Mouse (Mus musculus) neural tube, embryonic 11.5 days (tissue): ENCODE results near the gene Mapk7. TPM values are rescaled to one million over a fixed set of nuclear protein-coding genes. Genes with fewer than 3 reads are reported as not detected.

Experiments
- ATAC-seq: fragments of 200-750 bp; cut with Nextera tagmentation; 2 replicates; pipeline ENCODE4 v1.8.0; 2017; ENCODE audit warnings: moderate number of reproducible peaks, mild to moderate bottlenecking, moderate TSS enrichment, moderate library complexity; ENCODE audit not compliant: insufficient read depth, low FRiP score, low TSS enrichment
- DNase-seq: peaks from one replicate; pipeline ENCODE4 v3.0.0-alpha.2; 2015; ENCODE audit warnings: low spot score
- H3K27ac ChIP-seq: fragments of 300-500 bp; sonication (generic); 2 replicates; pipeline ENCODE4 v1.5.1; 2014; ENCODE audit warnings: low read depth, mild to moderate bottlenecking, low read length
- H3K27me3 ChIP-seq: fragments of 300-500 bp; sonication (generic); 2 replicates; pipeline ENCODE4 v1.6.1; 2014; ENCODE audit warnings: mild to moderate bottlenecking, low read length, mixed read lengths; ENCODE audit not compliant: control insufficient read depth, insufficient read depth
- H3K36me3 ChIP-seq: fragments of 300-500 bp; sonication (generic); 2 replicates; pipeline ENCODE4 v1.6.1; 2014; ENCODE audit warnings: mild to moderate bottlenecking, low read length, moderate library complexity, mixed read lengths; ENCODE audit not compliant: control insufficient read depth, insufficient read depth
- H3K4me1 ChIP-seq: fragments of 300-500 bp; sonication (generic); 2 replicates; pipeline ENCODE4 v1.6.1; 2014; ENCODE audit warnings: low read length, mixed read lengths; ENCODE audit not compliant: control insufficient read depth, insufficient read depth
- H3K4me2 ChIP-seq: fragments of 300-500 bp; sonication (generic); 2 replicates; pipeline ENCODE4 v1.6.1; 2014; ENCODE audit warnings: low read depth, mild to moderate bottlenecking, moderate library complexity
- H3K4me3 ChIP-seq: fragments of 300-500 bp; sonication (generic); 2 replicates; pipeline ENCODE4 v1.5.1; 2014; ENCODE audit warnings: low read depth, low read length
- H3K9ac ChIP-seq: fragments of 300-500 bp; sonication (generic); 2 replicates; pipeline ENCODE4 v1.6.1; 2014; ENCODE audit warnings: mild to moderate bottlenecking, low read length
- H3K9me3 ChIP-seq: fragments of 300-500 bp; sonication (generic); 2 replicates; pipeline ENCODE4 v1.6.1; 2016; ENCODE audit warnings: low read length; ENCODE audit not compliant: control insufficient read depth
- WGBS: fragments of 180-500 bp; shearing (Covaris S2); extraction: QIAGEN DNeasy Blood & Tissue Kit; methylation state at CpG from one replicate; pipeline ENCODE4 v1.1.7; 2014; 5-methylcytosine and 5-hydroxymethylcytosine counted together
- polyA plus RNA-seq: library from polyadenylated mRNA; unstranded; fragments of >200 nt; fragmentation: Nextera tagmentation; extraction: Ambion mirVana; gene quantifications from 2 replicates; pipeline ENCODE4 v1.2.1, GENCODE M21; 2014

Mapk7 gene
- polyA plus RNA-seq, 1 experiment from 2014 or later = 76.7 TPM

DNA sequence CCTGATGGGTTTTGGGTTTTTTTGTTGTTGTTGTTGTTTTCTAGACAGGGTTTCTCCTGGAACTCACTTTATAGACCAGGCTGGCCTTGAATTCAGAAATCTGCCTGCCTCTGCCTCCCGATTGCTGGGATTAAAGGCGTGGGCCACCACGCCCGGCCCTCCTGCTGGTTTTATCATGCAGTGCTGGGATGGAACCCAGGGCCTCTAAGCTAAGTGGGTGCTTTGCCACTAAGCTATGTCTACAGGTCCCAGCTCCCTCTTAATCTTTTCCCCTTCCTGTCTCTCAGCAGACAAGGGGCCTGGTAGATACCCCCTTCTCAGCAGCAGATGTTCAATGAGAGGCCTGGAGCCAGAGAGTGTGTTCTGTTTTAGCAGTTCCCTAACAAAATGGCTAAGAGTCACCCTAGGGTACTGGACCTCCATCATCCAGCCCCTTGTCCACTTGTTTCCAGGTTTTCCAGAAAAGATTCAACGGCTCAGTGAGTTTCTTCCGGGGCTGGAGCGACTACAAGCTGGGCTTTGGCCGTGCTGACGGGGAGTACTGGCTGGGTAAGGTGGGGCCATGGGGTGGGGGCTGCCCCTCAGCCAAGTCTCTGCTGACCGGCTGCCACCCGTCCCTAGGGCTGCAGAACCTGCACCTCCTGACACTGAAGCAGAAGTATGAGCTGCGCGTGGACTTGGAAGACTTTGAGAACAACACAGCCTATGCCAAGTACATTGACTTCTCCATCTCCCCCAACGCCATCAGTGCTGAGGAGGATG is 7.6 kb downstream of the Mapk7 start:
- H3K9ac ChIP-seq = peak overlapping the region; percentile 14; the same call in 1 of the 2 replicates
- 92% methylated on average over 14 of the region's 14 CpGs for WGBS
- H3K4me1 ChIP-seq = peaks cover 16% of the 10 kb centered on the region
- H3K36me3 ChIP-seq = peaks cover 22% of the 10 kb centered on the region
- no peak overlapping the region for H3K27ac ChIP-seq
- no peak for ATAC-seq
- DNase-seq = no peak
- peak overlapping the region; percentile 41 for H3K4me2 ChIP-seq
- no peaks in the 10 kb centered on the region for H3K9me3 ChIP-seq
- no peaks in the 10 kb centered on the region for H3K27me3 ChIP-seq
- peak overlapping the region; percentile 24; the same call in 1 of the 2 replicates for H3K4me3 ChIP-seq

DNA sequence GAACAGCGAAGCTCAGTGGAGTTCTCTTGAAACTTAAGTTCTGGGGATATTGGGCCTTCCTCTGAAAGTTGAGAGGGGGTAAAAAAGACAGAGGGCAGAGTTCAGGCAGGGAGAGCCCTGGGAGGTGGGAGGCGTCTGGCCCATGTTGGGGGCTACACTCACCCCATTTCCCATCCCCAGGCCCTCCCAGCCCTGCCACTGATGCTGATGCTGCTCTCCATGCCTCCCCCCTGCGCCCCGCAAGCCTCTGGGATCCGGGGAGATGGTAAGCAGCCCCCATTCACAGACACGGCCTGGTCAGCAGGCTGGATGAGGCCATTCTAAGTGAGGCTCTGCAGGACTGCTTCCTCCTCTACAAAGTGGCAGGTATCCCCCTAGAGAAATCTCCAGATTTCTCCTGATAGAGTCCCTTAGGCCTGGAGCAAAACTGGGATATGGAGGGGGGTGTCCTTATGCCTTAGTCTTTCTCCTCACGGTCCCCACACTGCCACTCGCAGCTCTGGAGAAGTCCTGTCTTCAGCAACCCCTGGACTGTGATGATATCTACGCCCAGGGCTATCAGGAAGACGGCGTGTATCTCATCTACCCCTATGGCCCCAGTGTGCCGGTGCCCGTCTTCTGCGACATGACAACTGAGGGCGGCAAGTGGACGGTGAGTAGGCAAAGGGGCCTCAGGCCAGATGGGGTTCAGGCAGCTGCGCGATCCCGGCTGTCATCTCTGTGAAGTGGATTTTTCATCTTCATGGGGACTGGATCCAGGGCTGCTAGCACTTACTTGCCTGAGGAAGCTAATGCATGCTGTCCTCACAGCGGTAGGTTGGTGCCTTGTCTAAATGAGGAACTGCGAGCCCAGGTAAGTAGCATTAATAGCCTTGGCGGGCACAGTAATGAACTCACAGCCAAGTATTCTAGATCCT is 8.4 kb downstream of the Mapk7 start:
- Histone ChIP-seq H3K4me1 (peaks cover 16% of the 10 kb centered on the region), H3K27ac (peak overlapping the region; percentile 97), H3K4me2 (peak overlapping the region; percentile 41), H3K27me3 (no peaks in the 10 kb centered on the region), H3K9me3 (no peaks in the 10 kb centered on the region), H3K9ac (peak overlapping the region; percentile 39), H3K36me3 (peaks cover 18% of the 10 kb centered on the region), H3K4me3 (peak overlapping the region; percentile 24)
- DNase-seq = no peak
- WGBS = 59% methylated on average over 22 of the region's 22 CpGs
- no peak for ATAC-seq

DNA sequence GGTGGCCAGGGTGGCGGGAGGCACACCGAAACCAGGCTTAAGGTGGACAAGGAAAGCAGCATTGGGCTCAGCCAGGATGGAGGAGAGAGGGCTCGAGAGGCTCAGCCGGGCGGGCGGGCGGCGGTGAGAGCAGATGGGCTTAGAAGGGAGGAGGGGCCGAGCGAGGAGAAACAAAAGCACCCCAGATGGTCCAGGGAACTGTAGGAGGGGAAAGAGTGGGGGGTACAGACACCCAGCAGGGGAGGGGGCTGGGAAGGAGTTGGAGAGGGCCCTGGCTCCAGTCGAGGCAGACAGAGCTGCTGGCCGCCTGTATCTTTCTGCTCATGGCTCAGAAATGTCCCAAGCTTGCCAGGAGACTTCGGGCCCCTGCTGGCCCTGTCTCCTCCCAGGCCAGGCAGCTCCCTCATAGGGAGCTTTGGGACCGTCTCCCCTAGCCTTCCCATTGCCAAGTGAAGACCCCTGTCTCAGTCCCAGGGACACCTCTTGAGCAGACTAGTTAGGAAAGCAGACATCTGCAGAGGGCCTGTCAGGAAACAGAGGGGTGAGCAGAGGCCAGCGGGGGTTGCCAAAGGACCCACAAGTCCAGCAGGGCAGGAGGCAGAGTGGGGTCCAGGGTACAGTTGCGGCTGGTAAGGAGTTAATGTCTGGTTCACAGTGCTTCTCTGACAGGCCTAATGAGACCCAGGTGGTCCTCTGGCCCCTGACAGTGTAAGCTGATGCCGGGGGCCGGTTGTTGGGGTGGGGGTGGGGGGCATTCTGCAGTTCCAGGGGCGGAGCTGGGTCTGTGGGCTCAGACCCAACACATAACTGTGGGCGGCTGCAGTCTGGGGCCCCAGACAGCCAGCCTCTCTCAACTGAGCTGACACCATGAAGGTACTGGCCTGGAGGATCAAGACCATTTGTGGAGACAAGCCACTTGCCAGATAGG is 9.3 kb downstream of the Mapk7 start, which contains the start of gene Mfap4:
Gene Mfap4, plus strand, starts transcription at position 819 of the 928 bp plus-strand sequence.
- H3K27ac ChIP-seq = peak within 1 kb of the TSS; percentile 97
- H3K27me3 ChIP-seq = no peaks in the 10 kb centered on the region
- H3K4me3 ChIP-seq = peak within 1 kb of the TSS; percentile 24
- peak within 1 kb of the TSS; percentile 41 for H3K4me2 ChIP-seq
- peak; percentile 87 for ATAC-seq
- H3K9ac ChIP-seq = peak within 1 kb of the TSS; percentile 59
- H3K9me3 ChIP-seq = no peaks in the 10 kb centered on the region
- WGBS = 8% methylated on average over 20 of the region's 20 CpGs
- peaks cover 12% of the 10 kb centered on the region for H3K36me3 ChIP-seq
- peak; percentile 75 for DNase-seq
- H3K4me1 ChIP-seq = peaks cover 16% of the 10 kb centered on the region

DNA sequence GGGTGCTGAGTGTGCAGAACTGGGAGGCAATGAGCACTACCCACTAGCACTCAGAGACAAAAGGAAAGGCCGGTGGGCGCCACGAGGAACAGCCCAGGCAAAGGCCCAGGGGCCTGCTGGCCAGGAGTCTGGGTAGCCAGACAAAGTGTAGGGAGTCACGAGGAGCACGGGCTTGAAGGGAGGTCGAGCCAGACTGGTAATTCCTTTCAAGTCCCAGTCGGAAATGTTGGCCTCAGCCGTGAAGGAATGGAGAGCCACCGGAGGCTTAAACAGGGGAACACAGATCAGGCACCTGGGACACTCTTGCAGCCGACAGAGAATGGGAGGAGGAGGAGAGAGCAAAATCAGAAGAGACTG is 10.0 kb downstream of the Mapk7 start:
- Histone ChIP-seq H3K27ac (peak overlapping the region; percentile 97), H3K9ac (peak overlapping the region; percentile 59), H3K4me3 (no peak overlapping the region), H3K27me3 (no peaks in the 10 kb centered on the region), H3K9me3 (no peaks in the 10 kb centered on the region), H3K36me3 (peaks cover 5% of the 10 kb centered on the region), H3K4me2 (peak overlapping the region; percentile 41; the same call in 1 of the 2 replicates), H3K4me1 (peaks cover 16% of the 10 kb centered on the region)
- ATAC-seq = peak; percentile 24; the same call in 1 of the 2 replicates
- no peak for DNase-seq
- 12% methylated on average over 10 of the region's 10 CpGs for WGBS

DNA sequence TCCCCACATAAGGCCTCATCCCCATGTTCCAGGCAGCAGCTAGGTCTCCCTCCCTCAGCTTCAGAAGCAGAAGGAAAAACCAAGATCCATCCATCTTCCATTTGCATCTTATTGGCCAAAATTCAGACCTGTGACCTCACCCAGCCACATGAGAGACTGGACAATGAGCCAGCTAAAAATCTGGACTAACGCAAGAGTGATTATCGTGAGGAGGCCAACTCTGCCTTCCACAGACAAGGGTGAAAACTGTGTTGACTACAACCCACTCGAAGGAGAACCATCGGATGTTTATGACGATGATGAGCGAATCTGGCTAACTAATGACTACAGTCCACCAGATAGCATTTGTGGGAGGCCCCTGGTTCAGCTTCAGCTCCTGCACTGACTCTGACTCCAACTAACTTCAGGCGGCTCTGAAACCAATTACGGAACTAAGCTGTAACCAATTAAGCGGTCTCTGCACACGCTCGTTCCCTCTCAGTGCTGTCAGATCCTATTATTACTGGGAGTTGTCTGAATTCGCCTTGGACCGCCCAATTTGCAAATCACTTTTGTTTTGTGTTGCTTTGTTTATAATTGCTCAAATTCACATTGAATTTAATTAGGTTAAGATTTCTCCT is 10.9 kb downstream of the Mapk7 start:
- Histone ChIP-seq H3K27me3 (no peaks in the 10 kb centered on the region), H3K9ac (no peak overlapping the region), H3K4me2 (no peak overlapping the region), H3K4me3 (no peak overlapping the region), H3K4me1 (peaks cover 16% of the 10 kb centered on the region), H3K9me3 (no peaks in the 10 kb centered on the region), H3K36me3 (no peaks in the 10 kb centered on the region), H3K27ac (no peak overlapping the region; the same call in 1 of the 2 replicates)
- DNase-seq (no peak), ATAC-seq (no peak)
- 80% methylated on average over 13 of the region's 13 CpGs for WGBS

DNA sequence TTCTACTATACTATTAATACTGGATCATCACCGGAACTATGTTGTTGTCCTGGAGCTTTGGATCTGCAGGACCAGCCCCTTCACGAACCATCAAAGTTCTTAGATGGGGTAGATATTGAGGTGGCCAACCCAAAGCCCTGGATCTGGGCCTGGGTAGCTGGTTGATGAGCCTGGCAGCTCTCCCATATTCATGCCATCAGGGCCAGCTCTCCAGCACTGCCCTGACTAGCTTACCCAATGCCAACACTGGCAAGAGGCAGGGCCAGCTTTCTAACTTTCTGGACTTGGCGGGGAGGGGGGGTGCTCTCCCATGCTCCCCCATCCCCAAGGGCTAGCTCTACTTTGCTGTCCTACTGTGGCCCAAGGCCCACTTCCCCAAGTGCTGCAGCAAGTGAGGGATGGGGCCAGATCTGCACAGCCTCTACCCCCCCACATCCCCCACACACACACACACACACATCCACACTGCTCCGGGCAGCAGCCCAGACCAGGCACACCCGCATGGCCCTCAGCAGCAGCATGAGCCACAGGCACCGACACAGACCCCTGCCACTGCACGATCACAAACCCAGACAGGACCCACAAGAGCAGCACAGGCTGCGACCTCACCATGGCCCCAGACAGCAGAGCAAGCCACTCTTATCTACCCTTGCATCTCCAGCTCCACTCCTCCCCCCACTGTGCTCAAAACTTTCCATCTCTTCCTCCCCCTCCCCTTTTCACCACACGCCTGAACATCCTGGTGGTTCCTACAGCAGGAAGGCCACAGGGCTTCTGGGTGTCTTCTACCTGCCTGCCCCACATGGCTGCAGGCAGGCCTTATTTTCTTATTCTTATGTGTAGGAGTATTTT is 12.7 kb downstream of the Mapk7 start:
- no peaks in the 10 kb centered on the region for H3K27me3 ChIP-seq
- WGBS = 78% methylated on average over 9 of the region's 9 CpGs
- H3K27ac ChIP-seq = no peak overlapping the region
- H3K9me3 ChIP-seq = no peaks in the 10 kb centered on the region
- no peak overlapping the region for H3K4me2 ChIP-seq
- no peaks in the 10 kb centered on the region for H3K36me3 ChIP-seq
- peaks cover 12% of the 10 kb centered on the region for H3K4me1 ChIP-seq
- ATAC-seq (no peak), DNase-seq (no peak)
- no peak overlapping the region for H3K4me3 ChIP-seq
- no peak overlapping the region for H3K9ac ChIP-seq

DNA sequence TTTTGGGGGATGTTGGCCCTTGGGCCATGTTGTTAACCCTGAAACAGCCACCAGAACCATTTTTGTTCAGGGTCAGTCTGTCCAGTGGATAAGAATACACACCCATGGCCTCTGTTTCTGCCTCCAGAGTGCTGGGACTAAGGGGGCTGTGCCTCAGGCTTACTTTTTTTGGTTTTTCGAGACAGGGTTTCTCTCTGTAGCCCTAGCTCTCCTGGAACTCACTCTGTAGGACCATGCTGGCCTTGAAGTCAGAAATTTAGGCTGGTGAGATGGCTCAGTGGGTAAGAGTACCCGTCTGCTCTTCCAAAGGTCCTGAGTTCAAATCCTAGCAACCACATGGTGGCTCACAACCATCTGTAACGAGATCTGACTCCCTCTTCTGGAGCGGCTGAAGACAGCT is 15.4 kb downstream of the Mapk7 start:
- DNase-seq (no peak), ATAC-seq (no peak)
- H3K27ac ChIP-seq = no peak overlapping the region
- no peaks in the 10 kb centered on the region for H3K27me3 ChIP-seq
- no peak overlapping the region for H3K4me2 ChIP-seq
- no peaks in the 10 kb centered on the region for H3K4me1 ChIP-seq
- no peaks in the 10 kb centered on the region for H3K9me3 ChIP-seq
- H3K4me3 ChIP-seq = no peak overlapping the region
- H3K9ac ChIP-seq = no peak overlapping the region
- H3K36me3 ChIP-seq = no peaks in the 10 kb centered on the region
- WGBS = 89% methylated on average over 4 of the region's 4 CpGs
